Comparison of ENCODE assay signal across 9 mouse cellular contexts in genomic region chr12:118846221-118846620, GRCm38 (mm10). TPM values are rescaled to one million over a fixed set of nuclear protein-coding genes. Genes with fewer than 3 reads are reported as not detected.
A peak's percentile ranks its signal among the peaks of the same experiment; 100 is the strongest.
DNase-seq lines count a peak whose midpoint lies in the region; ATAC-seq and TF ChIP-seq lines count a peak whose summit lies in the region.
"Had no signal": no experiment of that assay in that cellular context is flagged by ENCODE, and none has a peak within 500 bp of the region (broad histone marks: within the 10 kb centered on the region; RNA-seq: fewer than 3 reads in every experiment).

TSS of gene Sp8 (plus strand) at chr12:118846329.

- peak within 1 kb of the TSS; percentile 70 for H3K4me2 ChIP-seq in limb, embryonic 15.5 days
- peak within 1 kb of the TSS; percentile 64 for H3K4me2 ChIP-seq in stomach, embryonic 15.5 days

- 8% methylated on average over 6 of the region's 6 CpGs for WGBS in spleen, adult 2 months
- 0% methylated on average over 6 of the region's 6 CpGs for WGBS in limb, embryonic 15.5 days
- WGBS in stomach, embryonic 15.5 days = under 1% methylated on average over 6 of the region's 6 CpGs

- H3K27ac ChIP-seq in spleen, adult 2 months (ENCODE audit: insufficient read depth, low read length) = no peak within 1 kb of the TSS
- peak within 1 kb of the TSS; percentile 34 for H3K27ac ChIP-seq in limb, embryonic 15.5 days
- no peak within 1 kb of the TSS for H3K27ac ChIP-seq in stomach, embryonic 15.5 days

- no peak for TF ChIP-seq CTCF in spleen, adult 2 months (IDR thresholded peaks at IDR 0.05; ENCODE audit: extremely low read depth, insufficient read depth, insufficient read length, insufficient replicate concordance)

- H3K9ac ChIP-seq in limb, embryonic 15.5 days = no peak within 1 kb of the TSS
- H3K9ac ChIP-seq in stomach, embryonic 15.5 days = no peak within 1 kb of the TSS

- peaks cover 100% of the 10 kb centered on the region for H3K27me3 ChIP-seq in erythroblast, embryonic 14.5 days (ENCODE audit: control insufficient read depth)
- peaks cover 38% of the 10 kb centered on the region for H3K27me3 ChIP-seq in spleen, adult 2 months (ENCODE audit: control insufficient read depth, insufficient read depth, low read length)
- H3K27me3 ChIP-seq in limb, embryonic 15.5 days = peaks cover 85% of the 10 kb centered on the region
- peaks cover 84% of the 10 kb centered on the region for H3K27me3 ChIP-seq in stomach, embryonic 15.5 days (replicated peaks)

- no peak for ATAC-seq in erythroblast, adult 5-6 weeks (replicated peaks; ENCODE audit: low FRiP score, poor library complexity, severe bottlenecking)
- no peak for ATAC-seq in limb, embryonic 15.5 days (ENCODE audit: insufficient number of reproducible peaks, low FRiP score, low TSS enrichment, low read depth)
- ATAC-seq in stomach, embryonic 15.5 days (ENCODE audit: insufficient read depth, low FRiP score, low read depth) = no peak
- no peak for ATAC-seq in megakaryocyte progenitor cell, adult 5-6 weeks (replicated peaks; ENCODE audit: poor library complexity)

- peaks cover 2% of the 10 kb centered on the region; the same call in 1 of the 2 replicates for H3K4me1 ChIP-seq in erythroblast, embryonic 14.5 days (ENCODE audit: control insufficient read depth)
- H3K4me1 ChIP-seq in spleen, adult 2 months (ENCODE audit: control insufficient read depth, insufficient read depth, insufficient read length) = peaks cover 7% of the 10 kb centered on the region
- H3K4me1 ChIP-seq in limb, embryonic 15.5 days = peaks cover 36% of the 10 kb centered on the region
- peaks cover 29% of the 10 kb centered on the region for H3K4me1 ChIP-seq in stomach, embryonic 15.5 days

- H3K4me3 ChIP-seq in erythroblast, embryonic 14.5 days (replicated peaks) = peak within 1 kb of the TSS; percentile 22
- peak within 1 kb of the TSS; percentile 51 for H3K4me3 ChIP-seq in spleen, adult 2 months (ENCODE audit: extremely low read depth, insufficient read depth, insufficient read length)
- H3K4me3 ChIP-seq in limb, embryonic 15.5 days = peak within 1 kb of the TSS; percentile 45
- peak within 1 kb of the TSS; percentile 41 for H3K4me3 ChIP-seq in stomach, embryonic 15.5 days (replicated peaks)

- TF ChIP-seq POLR2A in spleen, adult 2 months (IDR thresholded peaks at IDR 0.05; ENCODE audit: low read depth, low read length) = no peak

- no peaks in the 10 kb centered on the region for H3K36me3 ChIP-seq in erythroblast, embryonic 14.5 days (ENCODE audit: control insufficient read depth)
- no peaks in the 10 kb centered on the region for H3K36me3 ChIP-seq in spleen, adult 2 months (ENCODE audit: control insufficient read depth, insufficient read depth, low read length)
- H3K36me3 ChIP-seq in limb, embryonic 15.5 days = no peaks in the 10 kb centered on the region
- H3K36me3 ChIP-seq in stomach, embryonic 15.5 days = no peaks in the 10 kb centered on the region

- no peak for DNase-seq in spleen, adult 2 months (ENCODE audit: low read depth in 1 of 2, low spot score in 2 of 2)
- DNase-seq in spleen, adult 12 weeks (ENCODE audit: low spot score) = no peak
- no peak for DNase-seq in spleen, postnatal 36 days (ENCODE audit: low spot score in 2 of 2)
- DNase-seq: cerebellum, adult 8-10 months had no signal

- peaks cover 2% of the 10 kb centered on the region; the same call in 1 of the 2 replicates for H3K9me3 ChIP-seq in erythroblast, embryonic 14.5 days (ENCODE audit: control insufficient read depth, low read length)
- H3K9me3 ChIP-seq in limb, embryonic 15.5 days = no peaks in the 10 kb centered on the region
- no peaks in the 10 kb centered on the region for H3K9me3 ChIP-seq in stomach, embryonic 15.5 days

RNA-seq across cellular contexts. Expression of gene Sp8, which starts in this region (rescaled TPM):
- polyA plus RNA-seq in erythroblast, embryonic 14.5 days (2012) = not detected in 2 replicates
- total RNA-seq in erythroblast, adult 5-6 weeks (2015; ENCODE audit: low replicate concordance) = not detected in 2 replicates
- total RNA-seq in erythroblast, adult 5-6 weeks (2017; ENCODE audit: low replicate concordance) = not detected in 2 replicates
- not detected in 2 replicates for polyA plus RNA-seq in spleen, adult 2 months (2012; rRNA removed)
- 5.7 and 6.8 TPM in 2 replicates for polyA plus RNA-seq in limb, embryonic 15.5 days (2015; fragmentation: Nextera tagmentation; extraction: Ambion mirVana)
- polyA plus RNA-seq in stomach, embryonic 15.5 days (2015; fragmentation: Nextera tagmentation; extraction: Ambion mirVana) = not detected in 2 replicates
- total RNA-seq in megakaryocyte progenitor cell, adult 5-6 weeks (2015) = not detected in 2 replicates
- not detected in 2 replicates for total RNA-seq in megakaryocyte progenitor cell, adult 5-6 weeks (2017)
